Mouse (Mus musculus): ENCODE results near the gene Rbm20. TPM values are rescaled to one million over a fixed set of nuclear protein-coding genes. Genes with fewer than 3 reads are reported as not detected.

The Rbm20 gene
- polyA plus RNA-seq, 1 experiment: not detected

GRCm38 (mm10) chr19:53749326-53749725, 72.2 kb downstream of the Rbm20 start:
- H3K4me1 ChIP-seq (ENCODE audit: control insufficient read depth, insufficient read depth, low read length): no peaks in the 10 kb centered on the region
- TF ChIP-seq CTCF (IDR thresholded peaks at IDR 0.05; ENCODE audit: low read depth, low read length) (no peak), POLR2A (IDR thresholded peaks at IDR 0.05; ENCODE audit: borderline replicate concordance, low read depth, low read length) (no peak)
- H3K4me3 ChIP-seq (ENCODE audit: insufficient read depth, low read length): no peak overlapping the region
- no peak overlapping the region for H3K27ac ChIP-seq (ENCODE audit: insufficient read depth, low read depth, low read length)

GRCm38 (mm10) chr19:53751420-53752185, 74.5 kb downstream of the Rbm20 start:
- Histone ChIP-seq H3K4me1 (ENCODE audit: control insufficient read depth, insufficient read depth, low read length) (no peaks in the 10 kb centered on the region), H3K27ac (ENCODE audit: insufficient read depth, low read depth, low read length) (no peak overlapping the region), H3K4me3 (ENCODE audit: insufficient read depth, low read length) (no peak overlapping the region)
- TF ChIP-seq CTCF (IDR thresholded peaks at IDR 0.05; ENCODE audit: low read depth, low read length): no peak
- no peak for TF ChIP-seq POLR2A (IDR thresholded peaks at IDR 0.05; ENCODE audit: borderline replicate concordance, low read depth, low read length)

- H3K27ac ChIP-seq (ENCODE audit: insufficient read depth, low read depth, low read length): no peak overlapping the region
- H3K4me1 ChIP-seq (ENCODE audit: control insufficient read depth, insufficient read depth, low read length): no peaks in the 10 kb centered on the region
Measured at GRCm38 (mm10) chr19:53752993-53753392, 75.9 kb downstream of the Rbm20 start.

GRCm38 (mm10) chr19:53754421-53754830, 77.3 kb downstream of the Rbm20 start:
- Histone ChIP-seq H3K4me1 (ENCODE audit: control insufficient read depth, insufficient read depth, low read length) (no peaks in the 10 kb centered on the region), H3K4me3 (ENCODE audit: insufficient read depth, low read length) (no peak overlapping the region), H3K27ac (ENCODE audit: insufficient read depth, low read depth, low read length) (no peak overlapping the region)
- TF ChIP-seq CTCF (IDR thresholded peaks at IDR 0.05; ENCODE audit: low read depth, low read length) (no peak), POLR2A (IDR thresholded peaks at IDR 0.05; ENCODE audit: borderline replicate concordance, low read depth, low read length) (no peak)

More at GRCm38 (mm10) chr19:53752993-53753392, 75.9 kb downstream of the Rbm20 start:
- TF ChIP-seq CTCF (IDR thresholded peaks at IDR 0.05; ENCODE audit: low read depth, low read length): no peak; the same call in 1 of the 2 replicates
- no peak for TF ChIP-seq POLR2A (IDR thresholded peaks at IDR 0.05; ENCODE audit: borderline replicate concordance, low read depth, low read length)
- no peak overlapping the region for H3K4me3 ChIP-seq (ENCODE audit: insufficient read depth, low read length)

- TF ChIP-seq POLR2A (IDR thresholded peaks at IDR 0.05; ENCODE audit: borderline replicate concordance, low read depth, low read length) (no peak), CTCF (IDR thresholded peaks at IDR 0.05; ENCODE audit: low read depth, low read length) (no peak)
- H3K4me1 ChIP-seq (ENCODE audit: control insufficient read depth, insufficient read depth, low read length): no peaks in the 10 kb centered on the region
- H3K4me3 ChIP-seq (ENCODE audit: insufficient read depth, low read length): no peak overlapping the region
- H3K27ac ChIP-seq (ENCODE audit: insufficient read depth, low read depth, low read length): no peak overlapping the region
Measured at GRCm38 (mm10) chr19:53755346-53755745, 78.2 kb downstream of the Rbm20 start.

GRCm38 (mm10) chr19:53757432-53758109, 80.5 kb downstream of the Rbm20 start:
- no peak overlapping the region for H3K27ac ChIP-seq (ENCODE audit: insufficient read depth, low read depth, low read length)
- peaks cover 1% of the 10 kb centered on the region for H3K4me1 ChIP-seq (ENCODE audit: control insufficient read depth, insufficient read depth, low read length)
- TF ChIP-seq CTCF (IDR thresholded peaks at IDR 0.05; ENCODE audit: low read depth, low read length) (no peak), POLR2A (IDR thresholded peaks at IDR 0.05; ENCODE audit: borderline replicate concordance, low read depth, low read length) (no peak)
- H3K4me3 ChIP-seq (ENCODE audit: insufficient read depth, low read length): no peak overlapping the region

- TF ChIP-seq POLR2A (IDR thresholded peaks at IDR 0.05; ENCODE audit: borderline replicate concordance, low read depth, low read length) (no peak), CTCF (IDR thresholded peaks at IDR 0.05; ENCODE audit: low read depth, low read length) (no peak)
- Histone ChIP-seq H3K4me1 (ENCODE audit: control insufficient read depth, insufficient read depth, low read length) (peaks cover 5% of the 10 kb centered on the region), H3K4me3 (ENCODE audit: insufficient read depth, low read length) (no peak overlapping the region), H3K27ac (ENCODE audit: insufficient read depth, low read depth, low read length) (no peak overlapping the region)
Measured at GRCm38 (mm10) chr19:53758881-53759418, 81.8 kb downstream of the Rbm20 start.

GRCm38 (mm10) chr19:53760125-53761101, 83.3 kb downstream of the Rbm20 start:
- Histone ChIP-seq H3K27ac (ENCODE audit: insufficient read depth, low read depth, low read length) (no peak overlapping the region), H3K4me3 (ENCODE audit: insufficient read depth, low read length) (no peak overlapping the region), H3K4me1 (ENCODE audit: control insufficient read depth, insufficient read depth, low read length) (peaks cover 5% of the 10 kb centered on the region)
- TF ChIP-seq CTCF (IDR thresholded peaks at IDR 0.05; ENCODE audit: low read depth, low read length) (no peak), POLR2A (IDR thresholded peaks at IDR 0.05; ENCODE audit: borderline replicate concordance, low read depth, low read length) (no peak)

Data from bone marrow macrophage, adult 2 months (primary cell).